Mouse (Mus musculus): ENCODE data around the gene Fcgrt. TPM values are rescaled to one million over a fixed set of nuclear protein-coding genes. Genes with fewer than 3 reads are reported as not detected.
"Not testable (repeated sequence)": the region's sequence is repeated elsewhere in the genome, so short reads cannot be mapped to it uniquely, and the experiment has no call there.

Fcgrt gene
- total and polyA plus RNA-seq, 3 experiments = 0.13 to 0.16 TPM; not detected in 1

- Histone ChIP-seq H3K27ac (ENCODE audit: insufficient read depth, low read depth) (peak overlapping the region; percentile 93; the same call in 1 of the 2 replicates), H3K4me3 (replicated peaks in 1 of 3; ENCODE audit: low read depth in 2 of 3, low read length in 2 of 3, poor library complexity in 1 of 3) (peak overlapping the region in 2 of 3 experiments; percentile 93 to 100), H3K4me2 (ENCODE audit: insufficient read depth, low read depth, poor library complexity, severe bottlenecking) (peak overlapping the region; percentile 68), H3K36me3 (replicated peaks in 1 of 2; ENCODE audit: control insufficient read depth in 1 of 2, insufficient read depth in 1 of 2, low read length in 1 of 2) (peaks cover 46 to 58% of the 10 kb centered on the region in 2 experiments), H3K79me2 (replicated peaks; ENCODE audit: control insufficient read depth, extremely low read depth, insufficient read depth, poor library complexity, severe bottlenecking) (peaks cover 44% of the 10 kb centered on the region), H3K4me1 (ENCODE audit: control insufficient read depth in 1 of 2, insufficient read depth in 2 of 2) (peaks cover 12 to 43% of the 10 kb centered on the region in 2 experiments), H3K9ac (ENCODE audit: insufficient read depth, low read depth) (peak overlapping the region; percentile 100; the same call in 1 of the 2 replicates)
- peak; percentile 1; the same call in 1 of the 2 replicates for TF ChIP-seq POLR2A (IDR thresholded peaks at IDR 0.05; ENCODE audit: low read depth, low read length)
- H3K27me3 ChIP-seq (replicated peaks); dilution Hi-C loops (cut with MboI; ENCODE audit: extremely low pct_ligation_motif_present, extremely low pct_unique_long_range_greater_than_20kb, low sequenced_read_pairs); H3K9me3 ChIP-seq (replicated peaks; ENCODE audit: low read length); DNase-seq (ENCODE audit: extremely low read depth): not testable (repeated sequence)
- in situ Hi-C loops (cut with MboI; ENCODE audit: low pct_ligation_motif_present, low pct_unique_long_range_greater_than_20kb, low sequenced_read_pairs) = loop anchor here (5.0 kb wide), 1 partner anchor 43 kb away; no protein-coding TSS in a partner anchor
Observed at GRCm38 (mm10) chr7:45125649-45126048, 22.0 kb upstream of the Fcgrt start.

- Histone ChIP-seq H3K79me2 (replicated peaks; ENCODE audit: control insufficient read depth, extremely low read depth, insufficient read depth, poor library complexity, severe bottlenecking) (peaks cover 44% of the 10 kb centered on the region), H3K9me3 (replicated peaks; ENCODE audit: low read length) (no peaks in the 10 kb centered on the region), H3K36me3 (replicated peaks in 1 of 2; ENCODE audit: control insufficient read depth in 1 of 2, insufficient read depth in 1 of 2, low read length in 1 of 2) (peaks cover 51 to 63% of the 10 kb centered on the region in 2 experiments), H3K27ac (ENCODE audit: insufficient read depth, low read depth) (peak overlapping the region; percentile 82; the same call in 1 of the 2 replicates), H3K9ac (ENCODE audit: insufficient read depth, low read depth) (no peak overlapping the region), H3K4me2 (ENCODE audit: insufficient read depth, low read depth, poor library complexity, severe bottlenecking) (0 out of 2 replicates have a peak overlapping the region, but pooled peaks have one; percentile 68), H3K27me3 (replicated peaks) (no peaks in the 10 kb centered on the region), H3K4me3 (replicated peaks in 1 of 3; ENCODE audit: low read depth in 2 of 3, low read length in 2 of 3, poor library complexity in 1 of 3) (peak overlapping the region in 1 of 3 experiments; percentile 93), H3K4me1 (ENCODE audit: control insufficient read depth in 1 of 2, insufficient read depth in 2 of 2) (peaks cover 12 to 48% of the 10 kb centered on the region in 2 experiments)
- dilution Hi-C loops (cut with MboI; ENCODE audit: extremely low pct_ligation_motif_present, extremely low pct_unique_long_range_greater_than_20kb, low sequenced_read_pairs) = no loop called here
- DNase-seq (ENCODE audit: extremely low read depth) = peak; percentile 56
- TF ChIP-seq ELF1 (IDR thresholded peaks at IDR 0.05; ENCODE audit: low read depth, low read length) (no peak), POLR2AphosphoS2 (IDR thresholded peaks at IDR 0.05; ENCODE audit: low read depth, low read length) (no peak)
- in situ Hi-C loops (cut with MboI; ENCODE audit: low pct_ligation_motif_present, low pct_unique_long_range_greater_than_20kb, low sequenced_read_pairs) = loop anchor here (5.0 kb wide), 1 partner anchor 43 kb away; no protein-coding TSS in a partner anchor
Observed at GRCm38 (mm10) chr7:45125144-45125600, 21.5 kb upstream of the Fcgrt start.

- Histone ChIP-seq H3K36me3 (replicated peaks in 1 of 2; ENCODE audit: control insufficient read depth in 1 of 2, insufficient read depth in 1 of 2, low read length in 1 of 2) (peaks cover 55 to 70% of the 10 kb centered on the region in 2 experiments), H3K79me2 (replicated peaks; ENCODE audit: control insufficient read depth, extremely low read depth, insufficient read depth, poor library complexity, severe bottlenecking) (peaks cover 44% of the 10 kb centered on the region)
- in situ Hi-C loops (cut with MboI; ENCODE audit: low pct_ligation_motif_present, low pct_unique_long_range_greater_than_20kb, low sequenced_read_pairs) = loop anchor here (5.0 kb wide), 1 partner anchor 42 kb away; no protein-coding TSS in a partner anchor
- TF ChIP-seq ETS1 (conservative IDR thresholded peaks at IDR 0.05; ENCODE audit: low read depth, low read length) (peak; percentile 59), RCOR1 (conservative IDR thresholded peaks at IDR 0.05; ENCODE audit: low read depth, low read length) (0 out of 2 replicates have a peak, but pooled peaks have one; percentile 53), HCFC1 (IDR thresholded peaks at IDR 0.05; ENCODE audit: low read depth, low read length) (peak; percentile 87), MYC (IDR thresholded peaks at IDR 0.05; ENCODE audit: low read depth, low read length) (peak; percentile 99), RAD21 (IDR thresholded peaks at IDR 0.05; ENCODE audit: low read depth, low read length) (no peak), GABPA (IDR thresholded peaks at IDR 0.05; ENCODE audit: insufficient replicate concordance, low read depth, low read length) (no peak; the same call in 1 of the 2 replicates), E2F4 (IDR thresholded peaks at IDR 0.05; ENCODE audit: insufficient replicate concordance, low read depth, low read length) (peak; percentile 91; the same call in 1 of the 2 replicates), NELFE (IDR thresholded peaks at IDR 0.05; ENCODE audit: low read depth, low read length) (peak; percentile 86), NRF1 (IDR thresholded peaks at IDR 0.05; ENCODE audit: low read depth, low read length) (peak; percentile 63), EP300 (IDR thresholded peaks at IDR 0.05; ENCODE audit: low read length) (no peak), KAT2A (IDR thresholded peaks at IDR 0.05; ENCODE audit: insufficient replicate concordance, low read length) (peak; percentile 82), TCF12 (IDR thresholded peaks at IDR 0.05; ENCODE audit: low read depth, low read length) (peak; percentile 89), USF2 (conservative IDR thresholded peaks at IDR 0.05; ENCODE audit: low read depth, low read length) (peak; percentile 78), TBP (conservative IDR thresholded peaks at IDR 0.05; ENCODE audit: low read depth, low read length) (peak; percentile 85), SMC3 (IDR thresholded peaks at IDR 0.05; ENCODE audit: low read depth, low read length) (no peak), MAZ (IDR thresholded peaks at IDR 0.05; ENCODE audit: low read depth, low read length) (no peak), MAFK (IDR thresholded peaks at IDR 0.05; ENCODE audit: insufficient replicate concordance, low read length) (no peak), ZKSCAN1 (IDR thresholded peaks at IDR 0.05; ENCODE audit: borderline replicate concordance, low read depth, low read length) (no peak)
Observed at GRCm38 (mm10) chr7:45124224-45125143, 20.8 kb upstream of the Fcgrt start, which contains the start of gene Rps11. Rps11 (minus strand) TSS chr7:45124439.

More at GRCm38 (mm10) chr7:45124224-45125143, 20.8 kb upstream of the Fcgrt start, which contains the start of gene Rps11:
- Histone ChIP-seq H3K27me3 (replicated peaks) (no peaks in the 10 kb centered on the region), H3K4me1 (ENCODE audit: control insufficient read depth in 1 of 2, insufficient read depth in 2 of 2) (peaks cover 10 to 47% of the 10 kb centered on the region in 2 experiments), H3K27ac (ENCODE audit: insufficient read depth, low read depth) (peak within 1 kb of the TSS; percentile 82), H3K4me3 (replicated peaks in 1 of 3; ENCODE audit: low read depth in 2 of 3, low read length in 2 of 3, poor library complexity in 1 of 3) (peak within 1 kb of the TSS; percentile 84 to 93 (median 92)), H3K4me2 (ENCODE audit: insufficient read depth, low read depth, poor library complexity, severe bottlenecking) (peak within 1 kb of the TSS; percentile 60), H3K9ac (ENCODE audit: insufficient read depth, low read depth) (peak within 1 kb of the TSS; percentile 96), H3K9me3 (replicated peaks; ENCODE audit: low read length) (no peaks in the 10 kb centered on the region)
- dilution Hi-C loops (cut with MboI; ENCODE audit: extremely low pct_ligation_motif_present, extremely low pct_unique_long_range_greater_than_20kb, low sequenced_read_pairs) = no loop called here
- peak; percentile 99 for DNase-seq (ENCODE audit: extremely low read depth)
